Mouse (Mus musculus) stomach, embryonic 14.5 days (tissue): Measurements from ENCODE around the gene Mettl7b. TPM values are rescaled to one million over a fixed set of nuclear protein-coding genes. Genes with fewer than 3 reads are reported as not detected.
A peak's percentile ranks its signal among the peaks of the same experiment; 100 is the strongest.

Source experiments
- ATAC-seq: fragments of 200-750 bp; cut with Nextera tagmentation; 2 replicates; pipeline ENCODE4 v1.8.0; 2017; ENCODE audit warnings: low read depth, moderate TSS enrichment; ENCODE audit not compliant: insufficient number of reproducible peaks, insufficient read depth, low FRiP score
- H3K27ac ChIP-seq: fragments of 300-500 bp; sonication (generic); 2 replicates; pipeline ENCODE4 v1.5.1; 2014; ENCODE audit warnings: mild to moderate bottlenecking, low read length, moderate library complexity, mixed read lengths
- H3K27me3 ChIP-seq: fragments of 300-500 bp; sonication (generic); 2 replicates; pipeline ENCODE4 v1.6.1; 2014; ENCODE audit warnings: low read length, control low read depth, mixed read lengths; ENCODE audit not compliant: control insufficient read depth, insufficient read depth
- H3K36me3 ChIP-seq: fragments of 300-500 bp; sonication (generic); 2 replicates; pipeline ENCODE4 v1.6.1; 2014; ENCODE audit warnings: mild to moderate bottlenecking, control low read depth, low read length, moderate library complexity, mixed read lengths; ENCODE audit not compliant: control insufficient read depth, insufficient read depth
- H3K4me1 ChIP-seq: fragments of 300-500 bp; sonication (generic); 2 replicates; pipeline ENCODE4 v1.6.1; 2014; ENCODE audit warnings: low read length, control low read depth, mixed read lengths; ENCODE audit not compliant: control insufficient read depth, insufficient read depth
- H3K4me2 ChIP-seq: fragments of 300-500 bp; sonication (generic); replicated peaks from 2 replicates; pipeline ENCODE4 v1.6.1; 2014; ENCODE audit warnings: low read depth, low read length, control low read depth
- H3K4me3 ChIP-seq: fragments of 300-500 bp; sonication (generic); 2 replicates; pipeline ENCODE4 v1.5.1; 2014; ENCODE audit warnings: low read depth, low read length, control low read depth
- H3K9ac ChIP-seq: fragments of 300-500 bp; sonication (generic); replicated peaks from 2 replicates; pipeline ENCODE4 v1.6.1; 2014; ENCODE audit warnings: low read depth, mild to moderate bottlenecking, control low read depth, low read length, moderate library complexity, mixed read lengths
- H3K9me3 ChIP-seq: fragments of 300-500 bp; sonication (generic); 2 replicates; pipeline ENCODE4 v1.6.1; 2016; ENCODE audit warnings: low read depth, low read length, control low read depth; ENCODE audit not compliant: control insufficient read depth
- WGBS: fragments of 180-500 bp; shearing (Covaris S2); extraction: QIAGEN DNeasy Blood & Tissue Kit; methylation state at CpG from one replicate; pipeline ENCODE4 v1.1.7; 2014; 5-methylcytosine and 5-hydroxymethylcytosine counted together
- polyA plus RNA-seq: library from polyadenylated mRNA; unstranded; fragments of >200 nt; fragmentation: Nextera tagmentation; extraction: Ambion mirVana; gene quantifications from 2 replicates; pipeline ENCODE4 v1.2.1, GENCODE M21; 2014

Mettl7b gene
- polyA plus RNA-seq, 1 experiment from 2014 or later: not detected

DNA sequence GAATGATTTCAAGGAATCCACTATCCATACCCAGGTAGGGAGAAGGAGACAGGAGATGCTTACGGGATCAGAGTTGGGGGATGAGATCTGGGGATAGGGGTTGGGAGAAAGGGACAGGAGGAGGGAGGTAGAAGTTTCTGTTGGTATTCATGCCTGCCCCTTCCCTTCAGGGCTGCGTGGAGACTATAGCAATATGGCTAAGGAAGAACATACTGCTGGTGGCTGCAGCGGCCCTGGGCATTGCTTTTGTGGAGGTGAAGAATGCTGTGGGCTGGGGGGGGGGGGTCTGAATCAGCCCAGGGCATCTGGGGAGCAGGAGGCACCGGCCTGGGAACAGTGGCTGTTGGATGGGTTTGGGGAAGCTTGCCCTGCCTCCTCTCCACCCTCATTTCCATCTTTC is 48.5 kb downstream of the Mettl7b start:
- no peaks in the 10 kb centered on the region for H3K9me3 ChIP-seq
- peaks cover 31% of the 10 kb centered on the region; the same call in 1 of the 2 replicates for H3K36me3 ChIP-seq
- ATAC-seq: no peak
- 83% methylated on average over 4 of the region's 4 CpGs for WGBS
- no peaks in the 10 kb centered on the region for H3K27me3 ChIP-seq
- H3K4me3 ChIP-seq: no peak overlapping the region
- no peak overlapping the region for H3K4me2 ChIP-seq
- no peak overlapping the region for H3K27ac ChIP-seq
- peaks cover 8% of the 10 kb centered on the region for H3K4me1 ChIP-seq
- no peak overlapping the region for H3K9ac ChIP-seq

DNA sequence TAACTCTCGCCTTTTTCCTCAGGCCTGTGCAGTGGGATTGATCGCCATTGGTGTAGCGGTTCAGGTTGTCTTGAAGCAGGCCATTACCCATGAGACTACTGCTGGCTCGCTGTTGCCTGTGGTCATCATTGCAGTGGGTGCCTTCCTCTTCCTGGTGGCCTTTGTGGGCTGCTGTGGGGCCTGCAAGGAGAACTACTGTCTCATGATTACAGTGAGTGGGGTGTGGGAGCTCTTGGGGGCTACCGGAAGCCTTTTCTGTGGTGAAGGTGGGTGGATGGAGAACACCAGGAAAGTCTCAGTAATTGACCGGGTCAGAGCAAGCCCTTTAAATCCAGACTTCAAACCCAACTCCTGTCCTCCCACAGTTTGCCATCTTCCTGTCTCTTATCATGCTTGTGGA is 49.4 kb downstream of the Mettl7b start:
- no peaks in the 10 kb centered on the region for H3K9me3 ChIP-seq
- peak overlapping the region; percentile 68 for H3K4me2 ChIP-seq
- H3K36me3 ChIP-seq: peaks cover 23% of the 10 kb centered on the region; the same call in 1 of the 2 replicates
- H3K27ac ChIP-seq: no peak overlapping the region
- H3K27me3 ChIP-seq: no peaks in the 10 kb centered on the region
- H3K4me1 ChIP-seq: peaks cover 8% of the 10 kb centered on the region
- no peak overlapping the region for H3K9ac ChIP-seq
- peak overlapping the region; percentile 90; the same call in 1 of the 2 replicates for H3K4me3 ChIP-seq
- ATAC-seq: no peak
- 87% methylated on average over 6 of the region's 6 CpGs for WGBS

DNA sequence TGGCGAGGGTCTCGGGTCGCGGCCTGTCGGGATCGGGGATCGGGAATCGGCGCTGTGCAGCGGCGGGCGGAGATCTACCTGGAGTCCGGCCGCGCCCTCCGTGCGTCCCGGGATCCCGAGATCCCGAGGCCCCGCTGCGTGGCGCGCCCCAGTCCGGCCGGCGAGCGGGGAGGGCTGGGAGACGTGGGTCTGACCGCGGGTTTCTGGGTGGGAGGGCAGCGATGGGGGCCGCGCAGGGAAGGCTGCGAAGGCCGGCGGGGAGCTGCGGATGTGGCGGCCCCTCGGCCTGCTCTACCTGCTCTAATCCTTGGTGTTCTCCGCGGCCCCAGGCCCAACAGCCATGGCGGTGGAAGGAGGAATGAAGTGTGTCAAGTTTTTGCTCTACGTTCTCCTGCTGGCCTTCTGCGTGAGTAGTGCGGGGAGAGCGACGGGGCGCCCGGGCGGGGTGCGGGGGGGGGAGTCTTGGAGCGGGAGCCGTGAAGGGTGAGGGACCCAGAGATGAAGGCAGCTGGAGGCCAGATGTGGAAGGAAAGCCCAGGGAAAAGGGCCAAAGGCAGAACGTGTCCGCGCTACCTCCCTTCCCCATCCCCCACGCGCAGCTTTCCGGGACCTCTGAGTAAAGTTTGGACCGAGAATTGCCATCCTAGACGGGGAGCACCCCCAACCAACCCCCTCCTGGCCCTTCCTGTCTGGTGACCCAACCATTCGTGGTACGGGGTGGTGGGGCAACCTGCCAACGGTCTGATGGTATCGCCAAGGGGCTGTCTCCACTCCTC is 50.5 kb downstream of the Mettl7b start:
- Histone ChIP-seq H3K36me3 (peaks cover 20% of the 10 kb centered on the region; the same call in 1 of the 2 replicates), H3K9me3 (no peaks in the 10 kb centered on the region), H3K27me3 (no peaks in the 10 kb centered on the region), H3K9ac (peak overlapping the region; percentile 96), H3K27ac (peak overlapping the region; percentile 90), H3K4me3 (peak overlapping the region; percentile 90), H3K4me1 (peaks cover 8% of the 10 kb centered on the region), H3K4me2 (peak overlapping the region; percentile 68)
- under 1% methylated on average over 66 of the region's 66 CpGs for WGBS
- ATAC-seq: peak; percentile 21

DNA sequence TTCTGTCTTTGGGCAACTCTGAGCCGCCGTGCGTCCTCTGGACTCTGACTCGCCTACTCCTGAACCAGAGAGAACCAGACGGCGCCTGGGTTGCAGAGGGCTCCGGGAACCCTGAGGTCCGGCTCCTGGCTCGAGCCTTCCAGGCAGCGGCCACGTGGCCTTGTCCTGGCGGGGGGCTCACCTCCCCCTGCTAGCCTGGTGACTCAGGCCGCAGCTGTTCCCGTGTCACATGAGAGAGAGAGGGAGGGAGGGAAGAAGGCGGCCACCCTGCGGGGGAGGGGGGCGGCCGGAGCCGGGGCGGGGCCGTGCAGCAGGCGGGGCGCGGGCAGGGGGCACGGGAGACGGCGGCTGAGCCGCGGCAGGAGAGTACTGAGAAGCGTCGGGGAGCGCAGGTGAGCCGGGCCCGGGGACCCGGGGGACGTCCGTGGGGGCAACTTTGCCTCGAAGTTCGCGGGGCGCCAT is 51.2 kb downstream of the Mettl7b start:
- Histone ChIP-seq H3K4me2 (peak overlapping the region; percentile 68), H3K27ac (peak overlapping the region; percentile 90), H3K27me3 (no peaks in the 10 kb centered on the region), H3K36me3 (peaks cover 20% of the 10 kb centered on the region; the same call in 1 of the 2 replicates), H3K9me3 (no peaks in the 10 kb centered on the region), H3K4me3 (peak overlapping the region; percentile 90), H3K9ac (peak overlapping the region; percentile 96), H3K4me1 (peaks cover 8% of the 10 kb centered on the region)
- ATAC-seq: peak; percentile 88
- 0% methylated on average over 36 of the region's 41 CpGs for WGBS

DNA sequence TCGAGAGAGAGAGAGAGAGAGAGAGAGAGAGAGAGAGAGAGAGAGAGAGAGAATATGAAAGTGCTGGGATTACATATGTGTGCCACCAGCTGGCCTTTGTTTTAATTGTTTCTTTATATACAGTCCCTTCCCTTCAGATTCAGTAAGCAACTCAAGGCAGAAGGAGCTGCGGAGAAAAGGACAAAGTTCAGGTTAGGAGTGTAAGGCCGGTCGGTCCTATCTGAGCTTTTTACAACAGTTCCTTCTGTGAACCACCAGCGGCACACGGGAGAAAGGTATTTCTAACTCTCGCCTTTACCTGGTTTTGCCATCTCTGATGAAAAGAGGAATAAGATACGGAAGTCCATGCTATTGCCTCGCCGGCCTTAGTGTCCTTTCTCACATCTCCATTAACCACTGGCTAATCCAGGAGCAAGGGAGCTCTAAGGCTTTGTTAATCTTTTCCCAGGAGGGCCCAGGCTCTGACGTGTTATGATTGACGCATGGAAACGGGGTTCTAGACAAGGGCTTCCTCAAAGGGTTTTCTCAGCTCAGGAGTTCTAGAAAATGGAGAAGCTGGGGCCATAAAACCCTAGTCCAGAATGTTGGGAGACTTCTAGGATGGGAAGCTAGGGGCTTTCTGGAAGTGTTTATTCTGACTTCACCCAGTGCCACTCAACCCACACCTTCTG is 51.9 kb downstream of the Mettl7b start:
- peaks cover 15% of the 10 kb centered on the region; the same call in 1 of the 2 replicates for H3K36me3 ChIP-seq
- H3K4me1 ChIP-seq: peaks cover 8% of the 10 kb centered on the region
- peak overlapping the region; percentile 90 for H3K27ac ChIP-seq
- H3K4me3 ChIP-seq: peak overlapping the region; percentile 90
- H3K9ac ChIP-seq: peak overlapping the region; percentile 96
- ATAC-seq: no peak
- WGBS: 46% methylated on average over 13 of the region's 13 CpGs
- no peaks in the 10 kb centered on the region for H3K9me3 ChIP-seq
- H3K27me3 ChIP-seq: no peaks in the 10 kb centered on the region
- peak overlapping the region; percentile 68 for H3K4me2 ChIP-seq

Other genes with a start within 250 kb of the Mettl7b start
- gene Dgka, start 216.1 kb downstream of the Mettl7b start, polyA plus RNA-seq: 17.5 and 17.9 TPM in 2 replicates
- 37.2 and 38.7 TPM in 2 replicates for gene Pym1, start 213.1 kb downstream of the Mettl7b start, polyA plus RNA-seq
- 0.78 and 1.2 TPM in 2 replicates for gene Mmp19, start 170.1 kb downstream of the Mettl7b start, polyA plus RNA-seq
- 40.0 and 40.2 TPM in 2 replicates for gene Dnajc14, start 156.9 kb downstream of the Mettl7b start, polyA plus RNA-seq
- 17.2 and 19.3 TPM in 2 replicates for gene Tmem198b, start 156.6 kb downstream of the Mettl7b start, polyA plus RNA-seq
- 204 and 209 TPM in 2 replicates for gene Sarnp, start 143.7 kb downstream of the Mettl7b start, polyA plus RNA-seq
- gene Ormdl2, start 139.3 kb downstream of the Mettl7b start, polyA plus RNA-seq: 69.6 and 76.6 TPM in 2 replicates
- gene Gdf11, start 69.3 kb downstream of the Mettl7b start, polyA plus RNA-seq: 4.2 and 4.6 TPM in 2 replicates
- gene Cd63, start 60.0 kb downstream of the Mettl7b start, polyA plus RNA-seq: 663 and 664 TPM in 2 replicates
- 14.9 and 17.1 TPM in 2 replicates for gene Rdh5, start 38.1 kb downstream of the Mettl7b start, polyA plus RNA-seq
- 222 and 236 TPM in 2 replicates for gene Bloc1s1, start 37.0 kb downstream of the Mettl7b start, polyA plus RNA-seq
- 2.6 and 4.4 TPM in 2 replicates for gene Itga7, start 27.2 kb downstream of the Mettl7b start, polyA plus RNA-seq
- gene Olfr9, start 28.4 kb upstream of the Mettl7b start, polyA plus RNA-seq: not detected in 2 replicates
- gene Olfr763, start 49.8 kb upstream of the Mettl7b start, polyA plus RNA-seq: not detected in 2 replicates
- gene Olfr764-ps1, start 78.9 kb upstream of the Mettl7b start, polyA plus RNA-seq: not detected in 2 replicates
- gene Olfr765, start 89.0 kb upstream of the Mettl7b start, polyA plus RNA-seq: not detected in 2 replicates
- gene Olfr766-ps1, start 108.0 kb upstream of the Mettl7b start, polyA plus RNA-seq: not detected in 2 replicates
- not detected in 2 replicates for gene Olfr767, start 121.9 kb upstream of the Mettl7b start, polyA plus RNA-seq
- not detected in 2 replicates for gene Olfr768, start 138.4 kb upstream of the Mettl7b start, polyA plus RNA-seq
- not detected in 2 replicates for gene Olfr769, start 156.9 kb upstream of the Mettl7b start, polyA plus RNA-seq
- not detected in 2 replicates for gene Olfr770, start 178.0 kb upstream of the Mettl7b start, polyA plus RNA-seq
- not detected in 2 replicates for gene Olfr771, start 203.8 kb upstream of the Mettl7b start, polyA plus RNA-seq
- gene Olfr772, start 216.9 kb upstream of the Mettl7b start, polyA plus RNA-seq: not detected in 2 replicates
- not detected in 2 replicates for gene Olfr773, start 226.4 kb upstream of the Mettl7b start, polyA plus RNA-seq